Mouse (Mus musculus): ENCODE data around the gene Pkp3. TPM values are rescaled to one million over a fixed set of nuclear protein-coding genes. Genes with fewer than 3 reads are reported as not detected.
"Not testable (repeated sequence)": the region's sequence is repeated elsewhere in the genome, so short reads cannot be mapped to it uniquely, and the experiment has no call there.

The Pkp3 gene
- polyA plus RNA-seq (2016; fragmentation: Nextera tagmentation; extraction: Ambion mirVana): 1.6 and 3.1 TPM in 2 replicates

DNA sequence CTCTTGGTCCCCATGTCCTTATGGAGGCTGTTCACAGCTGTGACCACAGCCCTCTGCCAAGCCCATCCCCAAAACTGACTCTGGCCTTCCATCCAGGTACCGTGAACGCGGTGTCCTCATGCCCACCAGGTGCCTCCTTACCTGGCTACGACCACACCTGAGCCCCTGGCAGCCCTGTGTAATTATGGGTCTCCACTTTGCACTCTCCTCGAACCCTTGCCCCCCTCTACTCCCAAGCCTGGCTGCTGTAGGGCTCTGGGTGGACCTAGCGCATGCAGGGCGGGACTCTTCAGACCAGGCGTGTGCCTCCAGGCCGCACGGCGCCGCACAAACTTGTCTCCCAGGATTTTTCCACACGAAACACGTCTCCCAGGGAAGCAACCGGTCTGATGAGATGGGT is at the start of gene Pkp3:
TSS of gene Pkp3 (plus strand) at position 378 of the 400 bp plus-strand sequence.
- Histone ChIP-seq H3K36me3 (no peaks in the 10 kb centered on the region), H3K9ac (no peak within 1 kb of the TSS), H3K27me3 (replicated peaks) (peaks cover 18% of the 10 kb centered on the region), H3K9me3 (no peaks in the 10 kb centered on the region), H3K4me2 (replicated peaks) (no peak within 1 kb of the TSS), H3K4me3 (no peak within 1 kb of the TSS), H3K27ac (no peak within 1 kb of the TSS), H3K4me1 (no peaks in the 10 kb centered on the region)
- ATAC-seq (ENCODE audit: low FRiP score, low read depth): no peak
- 94% methylated on average over 15 of the region's 15 CpGs for WGBS

DNA sequence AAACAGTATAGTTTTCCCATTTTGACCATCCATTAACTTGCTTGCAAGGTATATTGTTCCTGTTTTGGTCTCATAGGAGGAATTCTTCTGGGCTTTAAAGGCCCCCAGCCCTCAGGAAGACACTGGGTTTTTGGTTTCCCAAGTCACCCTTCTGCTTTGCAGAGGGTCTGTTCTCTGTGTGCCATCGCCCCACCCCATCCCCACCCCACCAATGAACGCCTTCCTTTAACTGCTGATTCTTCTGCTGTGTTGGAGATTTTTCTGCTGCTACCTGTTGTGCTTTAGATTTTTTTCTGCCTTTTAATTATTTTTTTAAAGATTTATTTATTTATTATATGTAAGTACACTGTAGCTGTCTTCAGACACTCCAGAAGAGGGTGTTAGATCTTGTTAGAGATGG is 49.2 kb upstream of the Pkp3 start, which contains the start of gene Gm17387:
TSS of gene Gm17387 (plus strand) at position 301 of the 400 bp plus-strand sequence.
- no peaks in the 10 kb centered on the region for H3K36me3 ChIP-seq
- H3K27me3 ChIP-seq (replicated peaks): no peaks in the 10 kb centered on the region
- H3K4me1 ChIP-seq: peaks cover 4% of the 10 kb centered on the region; the same call in 1 of the 2 replicates
- no peak within 1 kb of the TSS for H3K9ac ChIP-seq
- no peaks in the 10 kb centered on the region for H3K9me3 ChIP-seq
- no peak within 1 kb of the TSS for H3K27ac ChIP-seq
- H3K4me3 ChIP-seq: no peak within 1 kb of the TSS
- no peak within 1 kb of the TSS for H3K4me2 ChIP-seq (replicated peaks)
- WGBS: 94% methylated on average over 2 of the region's 2 CpGs
- no peak for ATAC-seq (ENCODE audit: low FRiP score, low read depth)

GRCm38 (mm10) chr7:141030390-141030789 is 47.6 kb upstream of the Pkp3 start:
- WGBS: 46% methylated on average over 3 of the region's 3 CpGs
- Histone ChIP-seq H3K4me3 (no peak overlapping the region), H3K4me2 (replicated peaks) (no peak overlapping the region), H3K9ac (no peak overlapping the region), H3K4me1 (peaks cover 4% of the 10 kb centered on the region; the same call in 1 of the 2 replicates), H3K9me3 (no peaks in the 10 kb centered on the region), H3K27me3 (replicated peaks) (no peaks in the 10 kb centered on the region), H3K36me3 (no peaks in the 10 kb centered on the region), H3K27ac (no peak overlapping the region)
- ATAC-seq (ENCODE audit: low FRiP score, low read depth): no peak

DNA sequence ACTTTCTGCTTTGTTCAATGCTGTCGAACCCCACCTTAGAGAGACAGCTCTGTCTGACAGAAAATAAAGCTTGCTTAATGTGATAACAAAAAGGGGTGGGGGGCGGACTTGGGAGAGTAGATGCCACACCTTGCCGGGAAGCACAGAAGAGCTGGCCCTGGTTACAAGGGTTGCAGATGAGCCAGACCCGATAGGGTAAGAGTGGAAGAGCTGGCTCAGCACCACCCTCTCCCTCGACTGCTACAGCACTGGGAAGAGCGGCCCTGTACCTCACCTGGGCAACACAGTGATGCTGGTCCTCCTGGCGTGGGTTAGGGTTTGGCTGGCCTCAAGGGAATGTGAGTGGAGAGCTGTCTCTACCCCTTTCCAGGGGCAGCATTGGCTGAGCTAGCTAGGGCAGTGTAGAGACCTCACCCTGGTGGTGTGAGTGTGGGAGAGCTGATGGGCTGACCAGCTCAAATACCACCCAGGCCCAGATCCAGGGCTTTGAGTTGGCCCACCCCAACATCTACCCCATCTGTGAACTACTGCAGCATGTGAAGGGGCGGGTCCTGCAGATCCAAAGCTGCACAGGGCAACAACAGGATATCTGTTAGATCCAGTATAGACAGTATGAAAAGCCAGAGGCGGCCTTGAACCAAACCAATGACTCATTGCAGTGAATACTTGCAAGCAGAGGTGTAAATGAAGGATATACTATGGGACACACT is 45.4 kb upstream of the Pkp3 start:
- H3K9ac ChIP-seq: no peak overlapping the region
- H3K27me3 ChIP-seq (replicated peaks): no peaks in the 10 kb centered on the region
- no peak for ATAC-seq (ENCODE audit: low FRiP score, low read depth)
- WGBS: 85% methylated on average over 9 of the region's 9 CpGs
- no peaks in the 10 kb centered on the region for H3K4me1 ChIP-seq
- H3K9me3 ChIP-seq: no peaks in the 10 kb centered on the region
- no peak overlapping the region for H3K4me2 ChIP-seq (replicated peaks)
- H3K36me3 ChIP-seq: no peaks in the 10 kb centered on the region
- H3K27ac ChIP-seq: no peak overlapping the region
- no peak overlapping the region for H3K4me3 ChIP-seq

- not testable (repeated sequence) for H3K36me3 ChIP-seq; H3K9me3 ChIP-seq; H3K4me3 ChIP-seq; H3K27me3 ChIP-seq (replicated peaks); H3K4me2 ChIP-seq (replicated peaks); H3K27ac ChIP-seq; H3K9ac ChIP-seq; H3K4me1 ChIP-seq; ATAC-seq (ENCODE audit: low FRiP score, low read depth)
- 88% methylated on average over 1 of the region's 2 CpGs for WGBS
Measured at GRCm38 (mm10) chr7:141036624-141037023, 41.4 kb upstream of the Pkp3 start.

GRCm38 (mm10) chr7:141038090-141039032 is 39.7 kb upstream of the Pkp3 start:
- no peak overlapping the region for H3K27ac ChIP-seq
- WGBS: 83% methylated on average over 20 of the region's 21 CpGs
- no peaks in the 10 kb centered on the region for H3K27me3 ChIP-seq (replicated peaks)
- ATAC-seq (ENCODE audit: low FRiP score, low read depth): no peak
- no peak overlapping the region for H3K9ac ChIP-seq
- no peak overlapping the region for H3K4me2 ChIP-seq (replicated peaks)
- no peak overlapping the region for H3K4me3 ChIP-seq
- H3K9me3 ChIP-seq: no peaks in the 10 kb centered on the region
- no peaks in the 10 kb centered on the region for H3K36me3 ChIP-seq
- peaks cover 5% of the 10 kb centered on the region for H3K4me1 ChIP-seq

DNA sequence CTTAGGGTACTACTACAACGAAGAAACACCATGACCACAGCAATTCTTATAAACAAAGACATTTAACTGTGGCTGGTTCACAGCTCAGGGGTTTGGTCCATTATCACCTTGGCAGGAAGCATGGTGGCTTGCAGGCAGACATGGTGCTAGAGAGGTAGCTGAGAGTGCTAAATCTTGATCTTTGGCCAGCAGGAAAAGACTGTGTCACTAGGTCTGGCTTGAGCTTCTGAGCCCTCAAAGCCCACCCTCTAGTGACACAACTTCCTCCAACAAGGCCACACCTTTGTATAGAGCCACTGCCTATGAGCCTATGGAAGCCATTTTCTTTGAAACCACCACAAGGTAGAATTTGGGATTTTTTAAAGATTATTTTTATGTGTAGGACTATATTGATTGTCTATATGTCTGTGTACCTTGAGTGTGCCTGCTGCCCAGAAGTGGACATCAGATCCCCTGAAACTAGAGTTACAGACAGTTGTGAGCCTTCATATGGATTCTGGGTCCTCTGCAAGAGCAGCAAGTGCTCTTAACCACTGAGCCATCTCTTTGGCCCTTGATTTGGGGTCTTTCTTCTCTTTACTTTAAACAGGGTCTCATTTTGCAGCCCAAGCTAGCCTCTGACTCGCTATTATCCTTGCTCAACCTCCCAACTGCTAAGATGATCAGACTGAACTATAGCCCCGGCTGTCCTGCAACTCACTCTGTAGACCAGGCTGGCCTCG is 38.5 kb upstream of the Pkp3 start:
- WGBS: 91% methylated on average over 4 of the region's 4 CpGs
- Histone ChIP-seq H3K27me3 (replicated peaks) (no peaks in the 10 kb centered on the region), H3K36me3 (no peaks in the 10 kb centered on the region), H3K27ac (no peak overlapping the region), H3K4me2 (replicated peaks) (no peak overlapping the region), H3K4me1 (peaks cover 5% of the 10 kb centered on the region), H3K4me3 (no peak overlapping the region), H3K9me3 (no peaks in the 10 kb centered on the region), H3K9ac (no peak overlapping the region)
- no peak for ATAC-seq (ENCODE audit: low FRiP score, low read depth)

DNA sequence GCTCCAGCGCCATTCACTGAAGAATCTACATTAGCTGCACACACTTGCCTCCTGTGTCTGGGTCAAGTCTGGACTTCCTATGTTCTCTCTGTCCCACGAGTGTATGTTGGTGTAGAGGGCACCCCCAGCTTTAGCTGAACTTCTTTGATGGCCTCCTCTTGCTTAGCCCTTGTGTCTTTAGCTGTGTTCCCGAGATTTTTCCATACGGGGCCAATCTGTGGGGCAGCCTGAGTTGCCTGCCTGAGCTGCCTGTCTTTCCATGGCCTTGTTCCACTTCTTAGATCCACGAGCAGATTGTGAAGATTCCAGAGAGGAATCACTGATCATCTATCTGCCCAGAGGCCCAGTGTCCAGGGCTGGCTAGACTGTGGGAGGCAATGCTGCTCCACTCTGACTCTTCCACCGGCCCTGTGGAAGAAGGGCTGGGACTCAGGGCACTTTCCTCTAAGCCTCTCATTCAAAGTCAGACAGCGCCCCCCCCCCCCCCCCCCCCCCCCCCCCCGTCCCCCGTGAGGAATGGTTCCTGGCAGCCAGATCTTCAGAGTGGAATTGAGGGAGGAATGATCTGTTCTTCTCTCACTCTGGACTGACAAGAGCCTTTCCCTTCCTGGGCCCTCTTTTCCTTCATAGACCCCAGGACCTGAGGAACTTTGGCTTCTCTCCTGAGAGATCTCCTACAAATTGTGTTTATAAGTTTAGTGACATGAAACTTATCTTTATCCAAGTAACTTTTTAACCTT is 37.0 kb upstream of the Pkp3 start:
- Histone ChIP-seq H3K4me1 (peaks cover 5% of the 10 kb centered on the region), H3K9ac (no peak overlapping the region), H3K4me3 (no peak overlapping the region), H3K27ac (0 out of 2 replicates have a peak overlapping the region, but pooled peaks have one; percentile 7), H3K9me3 (no peaks in the 10 kb centered on the region), H3K27me3 (replicated peaks) (no peaks in the 10 kb centered on the region), H3K36me3 (no peaks in the 10 kb centered on the region), H3K4me2 (replicated peaks) (peak overlapping the region; percentile 25; the same call in 1 of the 2 replicates)
- 46% methylated on average over 6 of the region's 9 CpGs for WGBS
- no peak for ATAC-seq (ENCODE audit: low FRiP score, low read depth)

DNA sequence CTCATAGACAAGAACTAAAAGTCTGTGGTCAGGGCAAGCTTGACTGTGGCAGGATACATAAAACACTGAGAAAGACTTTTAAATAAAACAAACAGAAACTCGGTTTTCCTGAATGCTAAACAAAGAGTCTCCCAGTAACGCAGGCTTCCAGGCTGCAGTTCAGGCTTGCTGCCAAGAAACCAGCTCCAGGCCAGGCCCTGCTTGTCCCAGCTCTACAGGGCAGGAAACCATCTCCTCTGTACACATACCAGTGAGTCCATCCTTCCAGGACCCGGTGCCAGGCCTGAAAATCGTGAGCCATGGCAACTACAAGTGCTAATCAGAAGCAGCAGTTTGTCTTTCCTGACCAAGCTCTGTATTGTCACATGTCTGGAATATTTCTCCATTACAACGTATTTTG is 36.4 kb upstream of the Pkp3 start:
- Histone ChIP-seq H3K4me3 (no peak overlapping the region), H3K9ac (no peak overlapping the region), H3K4me2 (replicated peaks) (no peak overlapping the region), H3K36me3 (no peaks in the 10 kb centered on the region), H3K9me3 (no peaks in the 10 kb centered on the region), H3K27ac (0 out of 2 replicates have a peak overlapping the region, but pooled peaks have one; percentile 7), H3K27me3 (replicated peaks) (no peaks in the 10 kb centered on the region), H3K4me1 (peaks cover 5% of the 10 kb centered on the region)
- 34% methylated on average over 5 of the region's 5 CpGs for WGBS
- peak; percentile 70; the same call in 1 of the 2 replicates for ATAC-seq (ENCODE audit: low FRiP score, low read depth)

DNA sequence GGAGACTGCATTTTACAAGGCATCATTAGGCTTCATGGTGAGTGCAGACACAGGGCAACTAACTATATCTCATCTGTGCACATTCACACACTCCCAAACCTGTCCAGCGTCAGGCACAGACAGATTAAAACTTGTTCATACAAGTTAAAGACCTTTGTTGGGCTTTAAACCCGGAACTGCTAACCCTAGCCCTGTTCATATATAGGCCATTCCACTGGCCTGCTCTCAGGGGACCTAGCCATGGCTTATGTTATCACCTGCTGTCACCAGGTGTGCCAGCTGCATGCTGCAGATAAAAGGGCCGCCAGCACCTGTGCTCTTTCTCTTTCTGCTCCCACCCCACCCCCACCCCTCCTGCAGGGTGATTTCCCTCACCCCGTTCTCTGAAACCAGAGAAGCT is 35.5 kb upstream of the Pkp3 start:
- no peak for ATAC-seq (ENCODE audit: low FRiP score, low read depth)
- no peak overlapping the region for H3K4me3 ChIP-seq
- WGBS: 54% methylated on average over 4 of the region's 4 CpGs
- H3K9ac ChIP-seq: no peak overlapping the region
- H3K36me3 ChIP-seq: no peaks in the 10 kb centered on the region
- no peaks in the 10 kb centered on the region for H3K27me3 ChIP-seq (replicated peaks)
- peaks cover 11% of the 10 kb centered on the region for H3K4me1 ChIP-seq
- H3K9me3 ChIP-seq: no peaks in the 10 kb centered on the region
- no peak overlapping the region for H3K4me2 ChIP-seq (replicated peaks)
- no peak overlapping the region for H3K27ac ChIP-seq

GRCm38 (mm10) chr7:141046931-141047580 is 31.0 kb upstream of the Pkp3 start:
- H3K4me3 ChIP-seq: no peak overlapping the region
- no peak for ATAC-seq (ENCODE audit: low FRiP score, low read depth)
- H3K36me3 ChIP-seq: no peaks in the 10 kb centered on the region
- H3K9ac ChIP-seq: no peak overlapping the region
- no peak overlapping the region for H3K27ac ChIP-seq
- H3K9me3 ChIP-seq: no peaks in the 10 kb centered on the region
- peak overlapping the region; percentile 74 for H3K4me2 ChIP-seq (replicated peaks)
- peaks cover 17% of the 10 kb centered on the region for H3K4me1 ChIP-seq
- no peaks in the 10 kb centered on the region for H3K27me3 ChIP-seq (replicated peaks)
- WGBS: 75% methylated on average over 6 of the region's 6 CpGs
